Mouse (Mus musculus) thymus, postnatal 36 days (tissue): ENCODE measurements around the gene Cenpi.

Experiments
- DNase-seq, 2 experiments: peaks; one replicate each; pipeline ENCODE4 v3.0.0; 2022; ENCODE audit warnings: mixed read lengths in 2 of 2

The Cenpi gene

DNA sequence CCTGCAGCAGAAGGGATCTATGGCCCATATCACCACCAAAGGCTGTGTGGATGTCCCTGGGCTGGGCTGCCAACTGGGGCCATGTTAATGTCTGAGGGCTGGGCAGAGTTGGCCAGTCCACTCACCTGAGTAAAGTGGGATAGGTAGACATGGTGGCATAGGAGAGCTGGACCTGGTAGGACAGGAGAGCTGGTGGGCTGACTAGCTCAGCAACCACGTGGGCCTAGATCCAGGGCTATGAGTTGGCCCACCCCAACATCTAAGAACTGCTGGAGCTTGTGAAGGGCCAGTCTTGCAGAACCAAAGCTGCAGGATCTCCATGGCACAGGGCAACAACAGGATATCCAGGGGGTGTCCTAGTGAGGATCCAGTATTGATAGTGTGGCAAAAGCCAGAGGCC lies 57.5 kb downstream of the Cenpi start:
- DNase-seq: no peak

- DNase-seq: no peak
These were observed 58.7 kb downstream of the Cenpi start for GRCm38 (mm10) chrX:134366547-134366946.

- no peak for DNase-seq
These were observed 63.4 kb downstream of the Cenpi start for GRCm38 (mm10) chrX:134371279-134371678.

- DNase-seq: no peak
These were observed 66.3 kb downstream of the Cenpi start for GRCm38 (mm10) chrX:134374190-134374589.

GRCm38 (mm10) chrX:134384896-134385295 lies 77.0 kb downstream of the Cenpi start:
- DNase-seq: no peak

- DNase-seq: no peak
These were observed 91.1 kb downstream of the Cenpi start for GRCm38 (mm10) chrX:134398972-134399371.

- no peak for DNase-seq
These were observed 96.1 kb downstream of the Cenpi start, which contains the start of gene Drp2 for GRCm38 (mm10) chrX:134403863-134404583. Gene Drp2, plus strand, starts transcription at chrX:134404551.

DNA sequence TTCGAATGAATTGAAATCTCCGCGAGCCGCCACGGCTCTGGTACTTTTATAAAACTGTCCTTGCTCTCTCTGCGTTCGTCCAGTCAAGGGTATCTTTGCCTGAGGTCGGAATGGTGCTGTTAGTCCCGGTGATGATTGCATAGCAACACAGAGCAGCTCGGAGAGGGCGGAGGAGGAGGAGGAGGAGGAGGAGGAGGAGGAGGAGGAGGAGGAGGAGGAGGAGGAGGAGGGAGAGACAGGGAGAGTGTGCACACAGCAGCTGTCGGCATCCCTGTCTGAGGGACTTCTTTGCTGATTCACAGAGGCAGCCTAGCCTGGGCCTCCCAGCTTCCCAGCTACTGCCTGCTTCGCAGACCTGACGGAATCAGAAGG lies 96.7 kb downstream of the Cenpi start:
- DNase-seq: no peak

GRCm38 (mm10) chrX:134409354-134409900 lies 101.5 kb downstream of the Cenpi start:
- no peak for DNase-seq

DNA sequence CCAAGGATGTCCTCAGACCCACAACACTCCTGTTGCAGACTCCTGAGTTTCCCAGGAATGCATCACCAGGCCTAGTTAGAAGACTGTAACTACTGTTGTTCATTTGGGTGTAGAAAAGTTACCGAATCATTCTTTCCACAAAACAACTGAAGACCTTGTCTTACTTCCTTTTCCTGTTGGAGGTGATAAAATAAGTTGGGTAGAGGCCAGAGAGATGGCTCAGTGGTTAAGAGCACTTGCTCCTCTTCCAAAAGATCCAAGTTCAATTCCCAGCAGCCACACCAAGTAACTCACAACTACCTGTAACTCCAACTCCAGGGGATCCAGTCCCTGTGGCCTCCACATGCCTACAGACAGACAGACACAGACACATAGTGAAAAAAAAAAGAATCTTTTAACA lies 104.2 kb downstream of the Cenpi start:
- DNase-seq: no peak
